Mouse (Mus musculus) liver, embryonic 14.5 days (tissue): ENCODE results near the gene Haao. TPM values are rescaled to one million over a fixed set of nuclear protein-coding genes. Genes with fewer than 3 reads are reported as not detected.
A peak's percentile ranks its signal among the peaks of the same experiment; 100 is the strongest.

Source experiments
- ATAC-seq: fragments of 200-750 bp; cut with Nextera tagmentation; 2 replicates; pipeline ENCODE4 v1.8.0; 2017; ENCODE audit warnings: moderate number of reproducible peaks, mild to moderate bottlenecking, moderate library complexity; ENCODE audit not compliant: insufficient read depth
- DNase-seq, 3 experiments: peaks; one replicate each; pipeline ENCODE4 v3.0.0-alpha.2; 2012 to 2013; ENCODE audit warnings: low read depth in 3 of 3, low spot score in 3 of 3
- H3K27ac ChIP-seq: fragments of 300-500 bp; sonication (generic); 2 replicates; pipeline ENCODE4 v1.5.1; 2014; ENCODE audit warnings: moderate library complexity, mild to moderate bottlenecking, control low read depth, inconsistent platforms
- H3K27me3 ChIP-seq: fragments of 300-500 bp; sonication (generic); 2 replicates; pipeline ENCODE4 v1.6.1; 2014; ENCODE audit warnings: mild to moderate bottlenecking, low read length, moderate library complexity; ENCODE audit not compliant: control insufficient read depth, insufficient read depth
- H3K36me3 ChIP-seq: fragments of 300-500 bp; sonication (generic); replicated peaks from 2 replicates; pipeline ENCODE4 v1.6.1; 2014; ENCODE audit warnings: low read depth; ENCODE audit not compliant: control insufficient read depth, insufficient read depth
- H3K4me1 ChIP-seq, 2 experiments: fragments of 200-500 bp in 1 of 2; fragments of 300-500 bp in 1 of 2; sonication (generic) in 1 of 2; replicated peaks; 2 replicates each; pipeline ENCODE4 v1.6.1; 2012 to 2014; ENCODE audit warnings: antibody characterized with exemption in 1 of 2, inconsistent platforms in 1 of 2, low read length in 1 of 2; ENCODE audit not compliant: control insufficient read depth in 2 of 2, insufficient read depth in 2 of 2
- H3K4me2 ChIP-seq: fragments of 300-500 bp; sonication (generic); 2 replicates; pipeline ENCODE4 v1.6.1; 2014; ENCODE audit warnings: low read depth, mild to moderate bottlenecking, control low read depth, moderate library complexity
- H3K4me3 ChIP-seq, 2 experiments: fragments of 200-500 bp in 1 of 2; fragments of 300-500 bp in 1 of 2; sonication (generic) in 1 of 2; 2 replicates each; pipeline ENCODE4 v1.5.1; 2012 to 2014; ENCODE audit warnings: low read depth in 2 of 2, low read length in 2 of 2, mild to moderate bottlenecking in 2 of 2, control low read depth in 1 of 2, inconsistent platforms in 1 of 2, moderate library complexity in 1 of 2; ENCODE audit not compliant: insufficient read depth in 1 of 2
- H3K9ac ChIP-seq: fragments of 300-500 bp; sonication (generic); replicated peaks from 2 replicates; pipeline ENCODE4 v1.6.1; 2014; ENCODE audit warnings: mild to moderate bottlenecking, control low read depth, moderate library complexity
- H3K9me3 ChIP-seq: fragments of 300-500 bp; sonication (generic); 2 replicates; pipeline ENCODE4 v1.6.1; 2016; ENCODE audit warnings: low read length, mixed read lengths; ENCODE audit not compliant: control insufficient read depth
- CTCF ChIP-seq: IDR thresholded peaks from 2 replicates; pipeline ENCODE4 v1.5.1; 2016; ENCODE audit warnings: antibody characterized with exemption, low read depth, control low read depth
- EP300 ChIP-seq: IDR thresholded peaks from 2 replicates; pipeline ENCODE4 v1.6.1; 2016; ENCODE audit warnings: antibody characterized with exemption, low read depth
- WGBS: fragments of 180-500 bp; shearing (Covaris S2); extraction: QIAGEN DNeasy Blood & Tissue Kit; methylation state at CpG from one replicate; pipeline ENCODE4 v1.1.7; 2014; ENCODE audit not compliant: insufficient replicate concordance; 5-methylcytosine and 5-hydroxymethylcytosine counted together
- polyA plus RNA-seq, 2 experiments: library from polyadenylated mRNA; depleted of rRNA in 1 of 2; stranded (reverse) in 1 of 2; unstranded in 1 of 2; fragments of >200 nt; fragmentation: Nextera tagmentation in 1 of 2; extraction: Ambion mirVana in 1 of 2; gene quantifications; 2 replicates each; pipeline versions ENCODE4 v1.2.1 to v1.2.3; 2012 to 2014

The Haao gene
- polyA plus RNA-seq, 2 experiments, result 14.2 to 30.5 TPM

DNA sequence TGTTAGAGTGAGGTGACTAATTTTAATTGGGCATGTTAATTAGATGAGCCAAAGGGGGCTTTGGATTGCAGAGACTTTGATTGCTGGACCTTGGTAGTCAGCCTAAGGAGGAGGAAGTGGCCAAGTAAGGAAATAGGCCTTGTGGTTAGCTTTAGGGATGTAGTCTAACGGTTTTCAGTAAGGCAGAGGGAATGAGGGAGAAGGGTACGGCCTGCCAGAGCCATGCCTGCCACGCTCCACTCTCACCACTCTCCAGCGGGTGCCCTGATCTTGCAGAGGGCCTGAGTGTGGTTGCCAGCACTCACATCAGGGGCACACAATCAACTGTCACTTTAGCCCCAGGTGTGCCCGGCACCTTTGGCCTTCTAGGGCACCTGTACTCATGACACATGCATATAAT is 57.6 kb downstream of the Haao start:
- H3K36me3 ChIP-seq, result peaks cover 18% of the 10 kb centered on the region

DNA sequence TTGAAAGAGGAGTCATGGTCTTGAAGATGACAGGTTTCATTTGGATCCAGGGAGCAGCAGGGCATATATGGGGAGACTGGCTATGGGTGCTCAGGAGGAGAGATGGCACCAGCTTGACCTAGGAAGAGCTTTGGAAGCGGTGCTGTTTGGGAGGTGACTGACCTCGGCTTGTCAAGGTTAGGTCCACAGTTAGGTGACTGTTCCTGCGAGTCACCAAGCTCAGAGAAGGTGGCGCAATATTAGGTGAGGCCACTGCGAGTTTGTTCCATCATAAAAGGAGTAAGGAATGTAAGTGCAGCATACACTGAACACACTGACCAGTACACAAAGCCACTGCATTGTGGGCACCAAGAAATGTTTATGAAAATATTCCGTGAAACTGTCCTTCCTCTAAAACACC is 61.3 kb downstream of the Haao start:
- H3K27ac ChIP-seq, result no peak overlapping the region
- DNase-seq, result no peak

More for the DNA sequence above, 57.6 kb downstream of the Haao start:
- TF ChIP-seq EP300 (no peak), CTCF (no peak)
- Histone ChIP-seq H3K4me1 (peaks cover 0 to 5% of the 10 kb centered on the region in 2 experiments; a peak in 1 of 4 replicates), H3K9me3 (no peaks in the 10 kb centered on the region), H3K4me3 (no peak overlapping the region), H3K4me2 (no peak overlapping the region), H3K27me3 (no peaks in the 10 kb centered on the region), H3K27ac (no peak overlapping the region), H3K9ac (no peak overlapping the region)
- WGBS, result 57% methylated on average over 5 of the region's 5 CpGs
- ATAC-seq (no peak), DNase-seq (no peak)

DNA sequence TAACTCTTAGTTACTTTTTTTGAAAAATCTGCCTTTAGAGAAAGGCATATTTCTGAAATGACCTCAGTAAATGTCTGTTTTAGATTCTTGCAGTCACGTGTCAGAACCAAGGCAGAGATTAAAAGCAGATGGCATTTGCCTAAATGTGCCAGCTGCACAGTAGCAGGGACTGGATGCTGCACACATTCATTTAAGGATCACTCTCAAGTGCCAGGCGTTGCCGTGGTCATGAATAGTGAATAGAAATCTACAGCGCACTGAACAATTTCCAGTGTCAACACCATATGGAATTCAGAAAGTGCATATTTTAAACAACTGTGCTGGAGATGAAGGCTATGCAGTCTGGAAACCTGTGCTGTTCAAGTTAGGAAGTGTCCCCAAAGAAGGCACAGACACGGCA is 65.0 kb downstream of the Haao start:
- Histone ChIP-seq H3K4me3 (no peak overlapping the region), H3K36me3 (peaks cover 12% of the 10 kb centered on the region), H3K27me3 (no peaks in the 10 kb centered on the region), H3K27ac (no peak overlapping the region), H3K4me1 (peaks cover 12 to 19% of the 10 kb centered on the region in 2 experiments), H3K9me3 (no peaks in the 10 kb centered on the region), H3K4me2 (no peak overlapping the region), H3K9ac (no peak overlapping the region)
- TF ChIP-seq EP300 (no peak), CTCF (no peak)
- WGBS, result 84% methylated on average over 5 of the region's 5 CpGs
- ATAC-seq (no peak), DNase-seq (no peak)

More for the DNA sequence above, 61.3 kb downstream of the Haao start:
- Histone ChIP-seq H3K36me3 (peaks cover 22% of the 10 kb centered on the region), H3K4me1 (peaks cover 0 to 5% of the 10 kb centered on the region in 2 experiments; a peak in 1 of 4 replicates), H3K9ac (no peak overlapping the region), H3K4me3 (no peak overlapping the region), H3K27me3 (no peaks in the 10 kb centered on the region), H3K9me3 (no peaks in the 10 kb centered on the region), H3K4me2 (no peak overlapping the region)
- TF ChIP-seq CTCF (no peak), EP300 (no peak)
- peak; percentile 24 for ATAC-seq
- WGBS, result 80% methylated on average over 6 of the region's 6 CpGs

Other genes starting within 250 kb of the Haao start
- gene Kcng3, start 216.1 kb downstream of the Haao start, polyA plus RNA-seq (2012; rRNA removed), result 0.07 and 0.09 TPM in 2 replicates
- gene Kcng3, start 216.1 kb downstream of the Haao start, polyA plus RNA-seq (2014; fragmentation: Nextera tagmentation; extraction: Ambion mirVana), result not detected in 2 replicates
- 30.0 and 35.5 TPM in 2 replicates for gene Mta3, start 141.8 kb downstream of the Haao start, polyA plus RNA-seq (2012; rRNA removed)
- 26.7 and 34.5 TPM in 2 replicates for gene Mta3, start 141.8 kb downstream of the Haao start, polyA plus RNA-seq (2014; fragmentation: Nextera tagmentation; extraction: Ambion mirVana)